Mouse (Mus musculus) mesoderm, embryonic 11.5 days (tissue): ENCODE results near the gene Mst1r.

Experiments used
- DNase-seq: peaks from one replicate; pipeline ENCODE4 v3.0.0-alpha.2; 2012; ENCODE audit warnings: low read depth, low spot score

The Mst1r gene

DNA sequence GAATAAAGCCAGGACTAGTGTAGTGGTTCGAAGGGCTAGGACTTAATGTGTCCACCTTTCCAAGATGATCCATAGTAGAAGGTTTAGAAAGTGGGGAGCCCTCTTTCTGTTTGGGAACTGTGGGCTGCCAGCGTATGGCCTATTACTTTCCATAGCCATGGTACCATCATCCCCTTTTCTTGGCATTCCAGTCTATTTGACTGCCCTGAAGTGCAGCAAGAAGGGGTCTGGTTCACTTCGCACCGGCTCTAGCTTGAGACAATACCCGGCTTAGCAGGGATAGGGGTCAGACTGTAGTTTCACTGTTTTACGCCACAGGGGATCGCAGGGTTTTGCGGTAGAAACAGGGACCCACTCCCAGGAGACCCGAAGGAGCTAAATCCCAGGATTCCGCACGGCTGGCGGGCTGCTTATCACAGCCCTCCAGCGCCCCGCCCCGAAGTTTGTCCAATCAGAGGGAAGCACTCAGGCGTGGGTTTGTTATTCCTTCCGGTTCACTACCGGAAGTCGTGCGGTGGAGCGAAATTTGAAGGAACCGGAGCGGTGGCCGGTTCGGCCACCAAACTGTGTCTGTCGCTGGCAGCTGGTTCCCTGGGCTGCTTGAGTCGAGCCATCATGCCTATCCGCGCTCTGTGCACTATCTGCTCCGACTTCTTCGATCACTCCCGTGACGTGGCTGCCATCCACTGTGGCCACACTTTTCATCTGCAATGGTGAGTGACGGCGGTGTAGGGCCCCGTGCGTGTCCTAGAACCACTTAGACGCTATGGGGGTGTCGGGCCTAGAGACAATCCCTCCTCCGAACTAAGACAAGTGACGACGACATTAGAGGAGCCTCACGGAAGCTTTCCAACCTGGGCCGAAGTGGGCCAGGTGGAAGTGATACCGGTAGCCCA is 44.0 kb downstream of the Mst1r start:
- DNase-seq = peak; percentile 93

DNA sequence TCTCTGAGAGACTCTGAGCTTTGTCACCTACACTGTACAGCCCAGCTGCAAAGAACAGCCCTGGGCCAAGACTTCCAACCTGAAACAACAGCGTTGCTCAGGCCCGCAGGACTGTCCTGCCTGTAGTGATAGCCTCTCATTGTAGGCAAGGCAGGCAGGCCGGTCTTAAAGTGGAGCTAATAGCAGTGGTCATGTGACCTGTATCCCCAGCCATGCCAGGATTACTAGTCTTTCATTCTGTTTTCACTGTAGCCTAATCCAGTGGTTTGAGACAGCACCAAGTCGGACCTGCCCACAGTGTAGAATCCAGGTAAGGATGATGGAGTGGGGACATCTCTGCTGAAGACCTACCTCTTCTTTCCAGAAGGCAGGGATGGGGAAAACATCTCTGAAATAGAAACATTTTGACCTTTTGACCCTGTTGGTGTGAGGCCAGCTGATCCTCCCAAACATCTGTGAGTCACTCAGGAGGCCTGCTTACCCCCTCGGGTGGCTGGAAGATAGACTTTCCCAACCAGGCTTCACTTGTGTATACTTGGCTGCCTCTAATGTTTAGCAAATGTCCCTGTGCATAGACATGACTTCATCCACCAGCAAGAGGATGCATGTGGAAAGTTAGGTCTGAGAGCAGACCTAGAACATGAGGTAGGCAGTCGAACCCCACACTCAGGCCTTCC is 49.1 kb downstream of the Mst1r start:
- DNase-seq = no peak

DNA sequence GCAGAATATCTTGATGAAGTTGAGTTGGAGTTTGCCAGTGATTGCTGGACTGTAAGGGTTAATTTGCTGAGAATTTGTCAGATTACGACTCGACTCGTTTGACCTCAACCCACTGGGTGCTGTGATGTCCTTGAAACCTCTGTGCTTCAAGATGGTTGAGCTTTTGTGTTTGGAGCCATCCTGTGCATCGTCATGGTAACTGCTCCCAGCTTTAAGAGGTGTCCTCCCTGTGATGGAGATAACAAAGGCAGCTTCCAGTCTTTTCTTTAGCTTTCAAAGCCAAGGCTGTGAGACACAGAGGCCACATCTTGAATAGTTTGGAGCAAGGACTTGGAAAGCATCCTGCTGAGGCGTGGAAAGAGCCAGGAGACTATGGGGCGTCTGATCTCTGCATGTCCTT is 50.5 kb downstream of the Mst1r start:
- no peak for DNase-seq

DNA sequence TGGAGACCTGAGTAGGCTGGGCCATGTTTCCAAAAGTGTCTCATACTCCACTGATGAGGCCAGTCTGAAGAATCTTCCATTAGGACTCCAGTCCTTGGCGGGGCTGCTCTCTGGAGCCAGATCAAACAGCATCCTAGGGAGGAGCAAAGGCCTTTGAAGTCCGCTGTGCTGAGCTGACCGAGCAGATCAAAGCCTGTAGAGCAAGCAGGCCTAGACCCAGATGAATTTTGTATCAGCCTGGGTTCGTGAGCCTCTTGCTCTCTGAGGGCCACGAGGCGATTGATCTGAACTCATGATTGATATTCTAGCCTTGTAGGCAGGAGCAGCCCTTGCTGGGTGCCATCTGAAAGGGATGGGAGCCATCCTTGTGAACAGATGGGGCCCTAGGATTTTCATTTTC is 53.2 kb downstream of the Mst1r start:
- no peak for DNase-seq

GRCm38 (mm10) chr9:107960928-107961327 is 54.3 kb downstream of the Mst1r start:
- DNase-seq = no peak

GRCm38 (mm10) chr9:107961351-107961762 is 54.7 kb downstream of the Mst1r start:
- DNase-seq = no peak

DNA sequence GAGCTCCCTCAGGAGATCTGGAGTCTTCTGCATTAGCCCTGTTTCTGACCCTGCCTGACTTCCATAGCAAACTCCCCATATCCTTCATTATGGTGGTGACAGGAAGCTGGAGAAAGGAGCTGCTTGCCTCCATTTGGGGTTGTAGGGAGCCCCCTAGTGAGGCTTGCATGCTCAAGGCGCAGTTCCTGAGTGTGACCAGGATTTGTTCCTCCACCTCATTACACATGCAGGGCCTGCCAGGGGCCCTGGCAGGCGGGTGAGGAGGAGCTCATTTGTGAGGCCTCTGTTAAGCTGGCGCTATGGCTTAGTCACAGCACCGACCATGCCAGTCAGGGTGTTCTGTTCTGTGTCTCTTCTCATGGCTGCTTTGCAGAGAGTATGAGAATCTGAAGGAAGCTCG is 55.2 kb downstream of the Mst1r start:
- DNase-seq = no peak

DNA sequence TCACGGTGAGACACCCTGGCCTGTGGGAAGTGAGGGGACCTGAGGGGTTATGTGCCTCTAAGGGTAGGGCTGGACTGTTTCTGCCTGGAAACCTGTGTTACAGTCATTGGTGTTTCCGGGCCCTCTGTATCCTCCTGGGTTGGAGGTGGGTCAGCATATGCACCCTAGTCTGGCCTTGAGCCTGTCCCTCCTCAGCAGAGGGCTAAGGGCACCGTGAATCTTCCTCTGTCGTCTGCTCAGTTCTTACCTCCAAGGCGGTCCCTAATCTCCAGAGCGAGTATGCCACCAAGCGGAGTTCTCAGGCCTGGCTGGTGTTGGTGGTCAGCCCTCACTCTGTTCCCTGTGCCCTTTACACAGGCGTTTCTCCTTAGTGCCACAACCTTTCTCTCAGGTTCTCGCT is 56.2 kb downstream of the Mst1r start:
- no peak for DNase-seq

- DNase-seq = peak; percentile 88
These were observed 57.0 kb downstream of the Mst1r start for GRCm38 (mm10) chr9:107963700-107964099.

- no peak for DNase-seq
These were observed 58.0 kb downstream of the Mst1r start for GRCm38 (mm10) chr9:107964681-107965080.

DNA sequence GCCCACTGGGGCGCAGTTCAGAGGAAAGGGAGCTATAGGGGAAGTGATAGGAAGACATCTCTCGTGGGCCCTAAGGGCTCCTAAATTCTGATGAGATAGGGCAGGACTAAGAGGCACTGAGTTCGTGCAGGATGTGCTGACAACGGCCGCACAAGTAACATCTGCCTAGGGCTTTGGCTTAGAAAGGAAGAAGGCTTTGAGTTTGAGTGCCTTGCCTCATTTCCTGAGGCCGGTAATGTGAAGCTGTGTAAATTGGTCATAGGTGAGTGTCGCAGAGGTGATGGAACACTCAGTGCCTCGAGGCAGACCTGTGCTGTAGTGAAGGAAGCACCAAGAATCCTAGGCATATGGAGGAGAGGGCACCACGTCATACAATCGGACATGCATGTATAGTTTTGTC is 60.0 kb downstream of the Mst1r start:
- DNase-seq = no peak

DNA sequence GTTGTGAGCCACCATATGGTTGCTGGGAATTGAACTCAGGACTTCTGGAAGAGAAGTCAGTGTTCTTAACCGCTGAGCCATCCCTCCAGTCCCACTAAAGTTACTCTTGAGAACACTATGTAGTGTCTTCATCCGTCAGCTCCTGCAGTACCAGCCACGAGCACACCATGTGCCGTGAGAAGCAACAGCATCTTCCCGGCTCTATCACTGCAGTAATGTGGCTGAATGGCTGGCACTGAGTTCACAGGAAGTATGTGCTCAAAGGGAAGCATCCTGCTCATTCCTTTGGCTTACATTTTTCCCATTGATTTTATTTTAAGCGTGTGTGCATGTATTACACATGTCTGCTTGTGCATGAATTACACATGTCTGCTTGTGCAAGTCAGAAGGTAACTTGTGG is 60.8 kb downstream of the Mst1r start:
- DNase-seq = no peak

- no peak for DNase-seq
These were observed 61.9 kb downstream of the Mst1r start for GRCm38 (mm10) chr9:107968531-107968930.
